Mouse (Mus musculus): ENCODE measurements around the gene Pla2g2f.

DNA sequence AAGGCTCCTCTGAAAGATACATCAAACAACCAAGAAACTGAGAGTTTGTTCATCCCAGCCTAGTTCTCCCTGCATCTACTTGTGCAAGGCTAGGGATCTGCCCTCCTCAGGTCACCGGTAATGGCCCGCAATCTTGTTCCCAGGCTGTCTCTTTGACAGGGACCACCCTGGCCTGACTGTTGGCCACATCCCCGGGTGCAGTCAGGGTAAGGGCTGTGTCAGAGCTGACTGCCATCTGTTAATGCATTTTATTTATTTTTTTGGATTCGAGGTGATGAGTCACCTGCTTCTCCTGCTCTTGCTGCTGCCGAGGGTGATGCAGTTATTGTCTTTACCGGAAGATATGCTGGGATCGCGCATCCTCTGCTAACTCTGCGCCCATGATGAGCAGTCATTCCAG lies 40.7 kb downstream of the Pla2g2f start:
- TF ChIP-seq CHD2 (IDR thresholded peaks at IDR 0.05; ENCODE audit: low read depth, low read length) = no peak
- TF ChIP-seq HCFC1 (IDR thresholded peaks at IDR 0.05; ENCODE audit: borderline replicate concordance, insufficient read depth, low read length) = no peak
- no peak for TF ChIP-seq ZC3H11A (IDR thresholded peaks at IDR 0.05; ENCODE audit: borderline replicate concordance, low read depth, low read length)
- TF ChIP-seq MAFK (IDR thresholded peaks at IDR 0.05; ENCODE audit: insufficient read depth, low read depth, low read length) = no peak
